Mouse (Mus musculus): ENCODE measurements around the gene Ptpn22. TPM values are rescaled to one million over a fixed set of nuclear protein-coding genes. Genes with fewer than 3 reads are reported as not detected.
"Not testable (repeated sequence)": the region's sequence is repeated elsewhere in the genome, so short reads cannot be mapped to it uniquely, and the experiment has no call there.

Gene Ptpn22
- total and polyA plus RNA-seq, 3 experiments: 0.68 to 1.8 (median 1.0) TPM

GRCm38 (mm10) chr3:103839711-103840110 is 19.9 kb upstream of the Ptpn22 start:
- WGBS: 89% methylated on average over 6 of the region's 6 CpGs
- intact Hi-C loops (cut with DNase I): no loop called here

GRCm38 (mm10) chr3:103840195-103840594 is 19.4 kb upstream of the Ptpn22 start:
- intact Hi-C loops (cut with DNase I); H3K27me3 ChIP-seq (ENCODE audit: control insufficient read depth, insufficient read depth, low read length); H3K9ac ChIP-seq (ENCODE audit: low read depth, low read length); H3K27ac ChIP-seq; H3K79me2 ChIP-seq (replicated peaks; ENCODE audit: control insufficient read depth, insufficient read depth, low read length); H3K4me3 ChIP-seq; H3K36me3 ChIP-seq (ENCODE audit: control insufficient read depth, insufficient read depth, low read length); DNase-seq; H3K4me1 ChIP-seq (ENCODE audit: control insufficient read depth, insufficient read depth, low read length): not testable (repeated sequence)
- 86% methylated on average over 3 of the region's 3 CpGs for WGBS

More at GRCm38 (mm10) chr3:103839711-103840110, 19.9 kb upstream of the Ptpn22 start:
- no peak overlapping the region for H3K9ac ChIP-seq (ENCODE audit: low read depth, low read length)
- no peak overlapping the region for H3K4me3 ChIP-seq
- no peaks in the 10 kb centered on the region for H3K4me1 ChIP-seq (ENCODE audit: control insufficient read depth, insufficient read depth, low read length)
- no peak overlapping the region for H3K27ac ChIP-seq
- no peaks in the 10 kb centered on the region for H3K36me3 ChIP-seq (ENCODE audit: control insufficient read depth, insufficient read depth, low read length)
- no peaks in the 10 kb centered on the region for H3K79me2 ChIP-seq (replicated peaks; ENCODE audit: control insufficient read depth, insufficient read depth, low read length)
- no peak for DNase-seq
- H3K27me3 ChIP-seq (ENCODE audit: control insufficient read depth, insufficient read depth, low read length): no peaks in the 10 kb centered on the region
- TF ChIP-seq EP300 (IDR thresholded peaks at IDR 0.05; ENCODE audit: insufficient read depth, low read depth, low read length): no peak
- TF ChIP-seq POLR2A (IDR thresholded peaks at IDR 0.05; ENCODE audit: insufficient read depth, low read depth, low read length): no peak
- TF ChIP-seq CTCF (IDR thresholded peaks at IDR 0.05): no peak

- H3K79me2 ChIP-seq (replicated peaks; ENCODE audit: control insufficient read depth, insufficient read depth, low read length); intact Hi-C loops (cut with DNase I); H3K4me1 ChIP-seq (ENCODE audit: control insufficient read depth, insufficient read depth, low read length); H3K4me3 ChIP-seq; H3K27me3 ChIP-seq (ENCODE audit: control insufficient read depth, insufficient read depth, low read length); DNase-seq; H3K36me3 ChIP-seq (ENCODE audit: control insufficient read depth, insufficient read depth, low read length); H3K9ac ChIP-seq (ENCODE audit: low read depth, low read length); H3K27ac ChIP-seq: not testable (repeated sequence)
- 86% methylated on average over 7 of the region's 7 CpGs for WGBS
Measured at GRCm38 (mm10) chr3:103840946-103841345, 18.6 kb upstream of the Ptpn22 start.

GRCm38 (mm10) chr3:103850644-103851363 is 8.8 kb upstream of the Ptpn22 start:
- H3K36me3 ChIP-seq (ENCODE audit: control insufficient read depth, insufficient read depth, low read length): no peaks in the 10 kb centered on the region
- 72% methylated on average over 9 of the region's 9 CpGs for WGBS
- no peak overlapping the region for H3K9ac ChIP-seq (ENCODE audit: low read depth, low read length)
- intact Hi-C loops (cut with DNase I): loop anchor here (5.0 kb wide), 1 partner anchor 36 kb away; no protein-coding TSS in a partner anchor
- no peaks in the 10 kb centered on the region for H3K4me1 ChIP-seq (ENCODE audit: control insufficient read depth, insufficient read depth, low read length)
- no peak overlapping the region for H3K4me3 ChIP-seq
- DNase-seq: no peak
- no peak overlapping the region for H3K27ac ChIP-seq
- H3K79me2 ChIP-seq (replicated peaks; ENCODE audit: control insufficient read depth, insufficient read depth, low read length): no peaks in the 10 kb centered on the region
- TF ChIP-seq POLR2A (IDR thresholded peaks at IDR 0.05; ENCODE audit: insufficient read depth, low read depth, low read length) (no peak), EP300 (IDR thresholded peaks at IDR 0.05; ENCODE audit: insufficient read depth, low read depth, low read length) (no peak), CTCF (IDR thresholded peaks at IDR 0.05) (no peak)
- no peaks in the 10 kb centered on the region for H3K27me3 ChIP-seq (ENCODE audit: control insufficient read depth, insufficient read depth, low read length)

- TF ChIP-seq POLR2A (IDR thresholded peaks at IDR 0.05; ENCODE audit: insufficient read depth, low read depth, low read length) (no peak), EP300 (IDR thresholded peaks at IDR 0.05; ENCODE audit: insufficient read depth, low read depth, low read length) (no peak), CTCF (IDR thresholded peaks at IDR 0.05) (no peak)
- no peak overlapping the region for H3K27ac ChIP-seq
- intact Hi-C loops (cut with DNase I): loop anchor here (5.0 kb wide), 1 partner anchor 36 kb away; no protein-coding TSS in a partner anchor
Measured at GRCm38 (mm10) chr3:103851481-103851880, 8.1 kb upstream of the Ptpn22 start.

GRCm38 (mm10) chr3:103851882-103852281 is 7.7 kb upstream of the Ptpn22 start:
- DNase-seq: no peak
- intact Hi-C loops (cut with DNase I): loop anchor here (5.0 kb wide), 1 partner anchor 35 kb away; no protein-coding TSS in a partner anchor
- WGBS: 84% methylated on average over 8 of the region's 8 CpGs
- Histone ChIP-seq H3K36me3 (ENCODE audit: control insufficient read depth, insufficient read depth, low read length) (no peaks in the 10 kb centered on the region), H3K79me2 (replicated peaks; ENCODE audit: control insufficient read depth, insufficient read depth, low read length) (no peaks in the 10 kb centered on the region), H3K4me1 (ENCODE audit: control insufficient read depth, insufficient read depth, low read length) (no peaks in the 10 kb centered on the region), H3K9ac (ENCODE audit: low read depth, low read length) (no peak overlapping the region), H3K4me3 (no peak overlapping the region), H3K27me3 (ENCODE audit: control insufficient read depth, insufficient read depth, low read length) (no peaks in the 10 kb centered on the region), H3K27ac (no peak overlapping the region)
- TF ChIP-seq EP300 (IDR thresholded peaks at IDR 0.05; ENCODE audit: insufficient read depth, low read depth, low read length) (no peak), CTCF (IDR thresholded peaks at IDR 0.05) (no peak), POLR2A (IDR thresholded peaks at IDR 0.05; ENCODE audit: insufficient read depth, low read depth, low read length) (no peak)

More at GRCm38 (mm10) chr3:103851481-103851880, 8.1 kb upstream of the Ptpn22 start:
- Histone ChIP-seq H3K27me3 (ENCODE audit: control insufficient read depth, insufficient read depth, low read length) (no peaks in the 10 kb centered on the region), H3K79me2 (replicated peaks; ENCODE audit: control insufficient read depth, insufficient read depth, low read length) (no peaks in the 10 kb centered on the region), H3K36me3 (ENCODE audit: control insufficient read depth, insufficient read depth, low read length) (no peaks in the 10 kb centered on the region), H3K4me1 (ENCODE audit: control insufficient read depth, insufficient read depth, low read length) (no peaks in the 10 kb centered on the region), H3K4me3 (no peak overlapping the region), H3K9ac (ENCODE audit: low read depth, low read length) (no peak overlapping the region)
- DNase-seq: no peak
- WGBS: 88% methylated on average over 6 of the region's 6 CpGs
